Mouse (Mus musculus): ENCODE measurements at regions not wholly inside any gene's neighbourhood (a gene's known extent, or its start where the extent isn't known, plus 50 kb on each side); places are given as distances from the start of the nearest gene placed in this dataset.
"Not testable (repeated sequence)": the region's sequence is repeated elsewhere in the genome, so short reads cannot be mapped to it uniquely, and the experiment has no call there.

DNA sequence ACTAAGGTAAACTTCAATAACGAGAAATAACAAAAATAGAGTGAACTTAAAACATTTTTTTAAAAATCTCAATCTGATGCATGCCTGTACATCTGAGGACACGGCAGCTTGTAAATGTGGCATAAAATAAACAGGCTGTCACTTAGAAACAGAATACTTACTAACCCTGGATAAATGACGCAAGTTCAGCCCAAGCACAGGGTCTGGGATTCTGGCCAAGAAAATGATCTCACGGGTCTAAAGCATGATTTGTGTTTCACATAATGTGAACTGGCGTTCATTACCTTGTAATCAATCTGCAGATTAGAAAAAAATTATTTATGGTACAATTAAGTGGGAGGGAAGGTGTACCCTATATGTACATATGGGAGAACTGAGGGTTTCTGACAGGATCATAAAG, 512.1 kb upstream of the Vrk2 start:
- no peak for DNase-seq (ENCODE audit: low read depth, low spot score)

DNA sequence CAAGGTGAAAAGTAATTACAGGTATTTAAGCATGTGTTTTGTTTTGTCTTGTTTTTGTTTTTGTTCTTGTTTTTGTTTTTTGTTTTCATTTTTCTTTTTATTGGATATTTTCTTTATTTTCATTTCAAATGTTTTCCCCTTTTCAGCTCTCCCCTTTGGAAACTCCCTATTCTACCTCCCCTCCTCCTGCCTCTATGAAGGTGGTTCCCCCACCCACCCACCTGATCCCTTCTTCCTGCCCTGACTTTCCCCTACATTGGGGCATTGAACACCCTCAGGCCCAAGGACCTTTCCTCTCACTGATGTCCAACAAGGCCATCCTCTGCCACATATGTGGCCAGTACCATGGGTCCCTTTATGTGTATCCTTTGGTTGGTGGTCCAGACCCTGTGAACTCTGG, 509.1 kb upstream of the Vrk2 start:
- DNase-seq (ENCODE audit: low read depth, low spot score) = no peak

DNA sequence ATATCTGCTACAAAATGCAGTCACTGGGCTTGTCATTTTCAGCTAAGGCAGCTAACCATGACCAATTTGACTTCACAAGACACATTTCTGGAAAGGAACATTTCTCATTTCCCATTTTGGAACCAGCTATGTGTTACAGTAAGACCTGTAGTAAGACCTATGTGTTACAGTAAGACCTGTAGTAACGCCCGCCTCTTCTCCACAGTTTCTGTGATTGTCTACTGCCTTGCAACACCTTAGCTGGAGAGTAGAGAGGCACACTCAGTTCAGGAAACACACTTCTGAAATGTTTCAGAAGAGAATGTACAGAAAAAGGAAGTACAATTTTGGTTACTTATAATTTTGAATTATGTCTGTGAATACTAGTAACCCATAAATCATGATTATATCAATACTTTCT, 508.2 kb upstream of the Vrk2 start:
- DNase-seq (ENCODE audit: low read depth, low spot score) = no peak

DNA sequence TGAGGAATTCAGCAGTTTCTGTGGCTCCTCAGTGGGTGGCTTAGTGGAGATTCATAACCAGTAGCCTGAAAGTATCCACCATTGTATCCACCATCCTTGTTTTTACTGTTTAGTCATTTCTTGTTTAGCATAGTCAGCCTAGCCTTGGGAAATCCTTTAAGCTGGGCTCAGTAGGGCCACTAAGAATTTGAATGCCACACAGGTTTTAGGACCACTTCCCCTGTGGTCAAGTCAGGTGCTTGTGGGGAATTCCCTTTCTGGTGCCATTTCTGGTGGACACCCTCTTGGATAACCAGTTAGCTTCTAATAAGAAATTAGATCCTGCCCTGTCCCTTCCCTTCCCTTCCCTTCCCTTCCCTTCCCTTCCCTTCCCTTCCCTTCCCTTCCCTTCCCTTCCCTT, 502.8 kb upstream of the Vrk2 start:
- no peak for DNase-seq (ENCODE audit: low read depth, low spot score)

DNA sequence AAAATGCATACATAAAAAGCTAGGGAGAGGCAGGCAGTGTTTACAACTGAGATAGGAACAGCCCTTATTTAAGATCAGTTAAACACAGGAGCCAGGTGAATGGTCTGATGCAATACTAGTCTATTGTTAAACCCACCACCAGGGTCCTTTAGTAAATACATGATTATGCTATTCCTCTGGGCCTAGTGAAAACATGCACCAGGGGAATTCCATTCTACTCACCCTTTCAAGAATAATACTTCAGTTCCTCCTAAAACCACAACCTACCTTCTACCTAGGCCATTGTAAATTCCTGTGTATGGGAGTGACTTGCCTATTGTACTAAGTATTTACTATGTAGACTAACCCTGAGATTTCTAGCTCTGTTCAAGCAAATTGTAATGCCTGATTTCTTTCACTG, 501.7 kb upstream of the Vrk2 start:
- not testable (repeated sequence) for DNase-seq (ENCODE audit: low read depth, low spot score)

DNA sequence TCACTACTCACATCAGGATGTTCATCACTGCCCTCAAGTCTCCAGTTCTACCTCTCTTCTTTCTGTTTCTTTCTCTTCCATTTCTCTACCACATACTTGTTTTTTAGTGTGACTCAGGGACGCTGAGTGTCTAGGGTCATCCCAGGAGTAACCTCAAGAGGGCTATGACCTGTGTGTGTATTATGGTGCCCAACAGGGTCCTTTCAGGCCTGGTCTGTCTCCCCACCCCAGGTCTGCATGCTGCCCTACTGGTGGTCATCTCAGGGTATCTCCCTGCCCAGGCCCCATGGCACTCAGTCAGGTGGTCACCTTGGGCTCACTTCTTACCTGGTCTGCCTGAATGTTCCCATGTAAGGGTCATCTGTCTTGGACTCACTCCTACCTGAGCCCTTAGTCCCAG, 492.7 kb upstream of the Vrk2 start:
- no peak for DNase-seq (ENCODE audit: low read depth, low spot score)

DNA sequence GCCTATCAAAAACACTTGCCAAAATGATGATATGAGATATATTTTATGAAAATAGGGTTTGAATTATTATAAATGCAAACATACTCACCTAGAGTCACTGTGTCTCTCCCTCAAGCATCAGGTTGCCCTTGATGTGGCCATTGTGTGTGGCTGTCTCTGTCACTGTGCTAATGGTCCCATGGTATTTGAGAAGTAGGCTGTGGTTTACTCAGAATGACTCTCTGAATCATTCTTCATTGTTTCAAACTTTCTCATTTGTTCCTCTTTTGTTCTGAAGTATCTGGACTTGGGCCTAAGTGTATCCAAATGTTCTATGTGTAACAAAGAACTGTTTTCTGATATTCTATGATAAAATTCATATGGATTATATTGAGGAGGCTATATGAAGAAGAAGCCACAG, 487.4 kb upstream of the Vrk2 start:
- no peak for DNase-seq (ENCODE audit: low read depth, low spot score)

DNA sequence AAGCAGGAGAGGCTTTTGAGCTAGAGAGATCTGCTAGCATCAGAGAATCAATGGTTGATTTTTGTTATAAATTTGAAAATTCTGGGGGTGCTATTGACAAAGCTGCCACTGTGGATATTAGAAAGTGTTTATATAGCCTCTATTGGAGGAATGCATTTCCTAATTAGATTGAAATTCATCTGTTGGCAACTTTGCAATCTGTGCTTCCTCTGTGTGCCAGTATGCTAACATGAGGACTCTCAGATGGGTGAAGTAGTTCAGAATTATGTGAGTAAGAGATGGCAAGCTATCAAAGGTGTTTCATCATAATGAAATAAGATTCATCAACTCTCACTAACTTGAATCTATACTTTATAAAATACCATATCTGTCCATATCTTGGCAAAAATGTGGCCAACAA, 476.6 kb upstream of the Vrk2 start:
- DNase-seq (ENCODE audit: low read depth, low spot score) = no peak

DNA sequence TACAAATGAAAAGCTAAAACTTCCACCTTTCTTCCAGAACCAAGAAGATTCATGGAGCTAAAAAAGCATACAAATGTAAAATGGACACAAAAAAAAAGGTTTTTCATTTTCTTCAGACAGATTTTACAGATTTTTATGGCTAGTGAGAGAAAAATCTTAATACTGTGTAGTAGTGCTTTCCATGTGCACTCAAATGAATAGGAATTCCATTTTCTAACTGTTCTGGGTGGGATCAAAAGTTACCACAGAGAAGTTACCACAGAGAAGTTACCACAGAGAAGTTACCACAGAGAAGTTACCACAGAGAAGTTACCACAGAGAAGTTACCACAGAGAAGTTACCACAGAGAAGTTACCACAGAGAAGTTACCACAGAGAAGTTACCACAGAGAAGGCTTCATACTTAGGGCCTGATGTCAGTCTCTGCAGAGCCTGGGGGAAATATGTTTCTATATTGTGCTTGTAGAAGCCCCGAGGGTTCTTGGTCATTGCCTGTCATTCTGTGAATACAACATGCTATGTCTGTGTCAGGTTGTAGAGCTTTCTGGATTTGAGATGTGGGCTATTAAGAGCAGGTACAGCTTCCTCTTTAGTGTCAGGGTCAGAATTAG, 433.5 kb upstream of the Vrk2 start:
- DNase-seq (ENCODE audit: low read depth, low spot score) = no peak

DNA sequence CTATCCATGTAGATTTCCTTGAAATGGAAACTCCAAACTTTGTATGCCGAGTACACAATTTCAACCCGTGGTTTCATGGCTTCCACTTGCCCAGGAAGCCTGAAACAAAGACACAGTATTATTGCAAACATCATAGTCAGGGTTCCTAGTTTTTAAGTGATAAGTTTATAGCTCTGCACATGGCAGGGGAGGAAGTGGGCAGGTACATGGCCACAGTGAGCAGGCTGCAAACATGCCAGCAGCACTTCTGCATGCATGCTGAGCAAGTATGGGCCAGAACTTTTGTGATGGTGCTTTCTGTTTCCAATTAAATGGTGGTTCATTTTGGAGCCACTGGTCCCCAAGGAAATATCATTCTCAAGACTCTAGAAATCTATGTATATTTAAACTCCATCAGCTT, 431.7 kb upstream of the Vrk2 start:
- no peak for DNase-seq (ENCODE audit: low read depth, low spot score)

DNA sequence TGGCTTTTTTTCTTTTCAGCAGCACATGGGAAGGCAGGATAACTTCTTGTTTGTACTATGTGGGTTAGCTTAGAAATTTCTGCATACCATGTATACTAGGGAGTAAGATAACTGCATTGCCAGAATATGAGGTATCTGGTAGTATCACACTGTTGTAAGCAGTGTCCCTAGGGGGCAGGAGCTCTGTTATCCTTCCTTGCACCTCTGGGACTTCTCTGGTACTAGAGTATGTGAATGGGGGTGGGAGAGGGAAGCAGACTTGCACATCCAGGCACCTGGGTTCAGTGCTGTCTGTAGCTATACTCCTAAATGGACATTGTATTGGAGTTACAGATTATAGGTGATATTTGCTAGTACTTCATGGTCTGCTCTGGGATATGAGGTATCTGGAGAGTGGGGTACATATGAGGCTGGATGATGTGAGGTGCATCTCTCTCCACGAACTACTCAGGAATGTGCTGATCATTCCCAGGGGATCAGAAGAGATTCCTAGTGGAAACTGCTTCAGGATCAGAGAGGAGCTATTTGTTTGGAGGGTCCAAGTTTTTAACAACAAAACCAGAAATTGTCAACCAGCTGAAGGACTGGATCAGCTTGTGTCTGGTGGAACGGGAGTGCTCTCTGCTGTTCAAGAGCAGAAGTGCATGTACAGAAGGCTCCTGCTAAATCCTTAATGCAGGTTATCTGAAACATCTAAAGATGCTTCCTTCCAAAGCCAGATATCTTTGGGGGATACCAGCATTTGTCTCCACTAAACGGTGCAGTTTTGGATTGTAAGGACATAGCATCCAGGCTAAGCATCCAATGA, 402.7 kb upstream of the Vrk2 start:
- peak; percentile 3 for DNase-seq (ENCODE audit: low read depth, low spot score)

DNA sequence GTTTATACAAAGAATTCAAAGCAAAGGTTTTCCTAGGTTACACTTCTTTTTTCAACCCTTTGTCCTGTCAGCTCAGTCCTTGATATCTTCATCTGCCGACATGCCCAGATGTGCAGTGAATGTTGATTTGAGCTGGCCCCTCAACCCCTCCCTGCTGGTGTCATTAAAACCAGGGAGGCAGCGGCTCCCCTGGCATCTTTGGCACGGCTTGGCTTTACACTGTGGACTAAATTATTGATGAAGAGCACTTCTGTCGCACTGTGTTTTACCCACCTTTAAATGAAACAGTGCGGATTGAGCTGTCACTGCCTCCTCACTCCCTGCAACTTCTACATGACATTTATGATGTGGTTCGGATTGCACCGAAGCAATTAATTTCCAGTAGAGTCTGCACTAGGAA, 387.4 kb upstream of the Vrk2 start:
- DNase-seq (ENCODE audit: low read depth, low spot score) = no peak

DNA sequence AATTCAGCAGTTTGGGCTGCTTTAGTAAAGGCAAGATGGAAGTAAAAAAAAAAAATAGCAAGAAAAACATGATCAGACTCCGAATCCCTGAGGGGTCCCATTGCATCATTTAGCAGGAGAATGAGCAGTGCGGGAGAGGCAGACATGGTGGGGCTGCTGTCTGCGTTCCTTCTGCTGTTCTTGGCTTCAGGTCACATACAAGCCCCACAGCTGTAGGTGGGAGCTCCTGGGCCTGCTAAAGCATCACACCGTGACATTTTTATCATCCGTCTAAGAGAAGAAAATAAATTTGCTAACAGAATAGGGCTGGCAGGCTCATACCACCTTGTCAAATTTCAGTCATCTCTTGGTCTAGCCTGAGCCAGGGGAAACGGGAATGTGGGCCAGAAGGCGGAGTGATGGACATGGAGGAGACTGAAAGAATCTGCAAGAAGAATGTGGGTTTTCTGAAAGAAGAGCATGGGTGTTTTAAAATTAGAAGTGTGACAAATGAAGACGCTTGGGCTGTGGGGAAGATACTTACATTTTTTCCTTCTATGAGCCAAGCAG, 378.8 kb upstream of the Vrk2 start:
- DNase-seq (ENCODE audit: low read depth, low spot score) = no peak

DNA sequence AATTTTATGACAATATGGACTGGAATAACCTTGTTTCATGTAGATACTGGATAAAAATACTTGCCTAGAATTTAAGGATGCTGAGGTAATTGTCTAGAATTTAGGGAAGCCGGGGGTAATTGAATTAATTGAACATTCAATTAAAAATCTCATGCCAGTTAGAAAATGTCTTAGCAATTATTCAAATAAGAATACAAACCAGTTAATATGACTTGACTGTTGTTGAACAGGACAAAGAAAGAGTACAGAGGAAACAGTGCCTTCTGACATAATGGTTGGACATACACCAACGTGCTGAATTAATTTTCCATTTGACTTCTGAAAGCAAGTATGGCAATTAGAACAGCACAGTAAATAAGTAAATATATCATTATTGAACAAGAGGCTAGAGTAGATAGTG, 377.4 kb upstream of the Vrk2 start:
- DNase-seq (ENCODE audit: low read depth, low spot score) = no peak

DNA sequence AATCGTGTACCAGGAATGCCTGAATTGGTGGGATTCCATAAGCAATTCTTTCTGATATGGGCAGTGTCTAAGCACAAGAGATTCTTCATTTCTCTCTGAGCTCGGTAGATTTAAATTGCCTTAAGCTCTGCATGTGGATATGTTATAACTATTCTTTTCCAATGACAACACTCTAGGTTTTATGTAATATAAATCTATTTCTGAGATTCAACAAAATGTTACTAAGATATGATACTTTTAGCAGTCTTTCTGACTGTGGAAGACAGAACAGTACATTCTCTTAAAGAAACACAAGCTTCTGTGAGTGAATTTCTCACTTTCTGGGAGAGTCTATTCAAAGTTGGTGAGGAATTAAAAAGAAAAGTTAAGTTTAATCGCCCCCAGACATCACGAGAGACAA, 373.6 kb upstream of the Vrk2 start:
- no peak for DNase-seq (ENCODE audit: low read depth, low spot score)

DNA sequence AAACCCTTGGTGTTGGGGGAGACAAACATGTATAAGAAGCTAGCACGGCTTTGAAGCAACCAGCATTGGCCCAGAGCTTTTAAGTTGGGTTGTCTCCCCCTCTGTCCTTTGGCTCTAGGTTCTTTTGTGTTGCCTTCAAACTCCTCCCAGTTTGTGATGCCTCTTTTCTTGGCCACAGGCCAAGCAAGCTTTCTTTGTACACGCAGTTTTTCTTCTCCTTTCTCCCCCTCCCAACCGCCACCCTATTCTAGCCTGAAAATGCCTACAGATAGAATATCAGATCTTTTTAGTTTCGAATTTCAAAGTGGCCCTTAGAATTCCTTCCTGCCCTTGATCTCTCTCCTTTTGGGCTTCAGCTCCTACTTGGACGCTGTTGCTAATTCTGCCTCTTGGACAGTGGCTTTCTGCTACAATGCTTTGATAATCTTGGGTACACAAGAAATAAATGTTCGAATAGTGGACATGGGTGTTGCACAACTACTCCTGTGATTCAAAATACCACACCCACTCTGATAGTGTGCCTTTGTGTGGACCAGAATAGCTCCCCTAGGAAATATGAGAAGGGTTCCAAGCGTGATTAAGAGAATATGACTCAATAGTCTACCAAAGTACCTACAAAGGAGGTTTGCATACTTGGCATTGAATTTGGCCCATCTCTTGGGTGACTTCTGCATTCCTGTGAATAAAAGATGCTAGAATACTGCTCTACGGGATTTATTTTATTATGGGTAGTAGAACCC, 369.3 kb upstream of the Vrk2 start:
- DNase-seq (ENCODE audit: low read depth, low spot score) = no peak

DNA sequence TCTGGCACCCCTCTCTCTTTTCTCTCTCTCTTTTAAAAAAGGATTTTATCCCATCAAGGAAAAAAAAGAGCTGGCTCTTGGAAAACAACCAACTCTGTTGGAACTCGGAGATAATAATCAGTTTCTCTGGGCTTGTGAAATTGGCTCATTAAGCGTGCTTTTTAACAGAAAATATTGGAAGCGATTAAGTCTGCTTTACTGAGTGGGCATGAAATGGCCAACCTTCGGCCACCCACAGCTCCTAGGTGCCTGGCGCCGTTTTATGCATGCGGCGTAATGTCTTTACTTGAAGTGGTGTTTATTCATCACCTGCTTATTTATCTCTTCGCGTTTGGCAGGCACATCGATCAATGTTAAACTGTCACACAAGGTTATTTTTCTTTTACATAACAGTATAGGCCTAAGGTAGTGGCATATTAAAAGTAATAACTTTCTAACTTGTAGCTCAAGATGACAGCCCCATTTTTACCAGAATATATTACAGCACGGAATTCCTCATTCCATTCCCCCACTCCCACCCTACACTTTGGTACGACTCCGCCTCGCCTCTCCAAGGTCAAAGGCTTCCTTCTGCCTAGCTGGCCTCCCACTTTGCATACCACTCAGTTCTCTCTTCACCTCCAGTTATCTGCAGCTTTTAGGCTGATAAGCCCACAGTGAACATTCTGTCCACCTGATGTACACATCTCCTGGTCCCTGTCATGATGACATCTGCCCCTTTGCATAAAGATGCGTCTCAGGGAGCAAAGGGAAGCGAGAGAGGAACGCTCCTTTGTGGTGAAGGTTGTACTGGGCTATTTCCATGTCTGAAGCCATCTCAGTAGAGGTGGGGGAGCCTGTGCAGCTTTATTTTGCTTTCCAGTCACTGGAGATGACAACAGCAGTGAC, 368.5 kb upstream of the Vrk2 start:
- DNase-seq (ENCODE audit: low read depth, low spot score) = no peak

DNA sequence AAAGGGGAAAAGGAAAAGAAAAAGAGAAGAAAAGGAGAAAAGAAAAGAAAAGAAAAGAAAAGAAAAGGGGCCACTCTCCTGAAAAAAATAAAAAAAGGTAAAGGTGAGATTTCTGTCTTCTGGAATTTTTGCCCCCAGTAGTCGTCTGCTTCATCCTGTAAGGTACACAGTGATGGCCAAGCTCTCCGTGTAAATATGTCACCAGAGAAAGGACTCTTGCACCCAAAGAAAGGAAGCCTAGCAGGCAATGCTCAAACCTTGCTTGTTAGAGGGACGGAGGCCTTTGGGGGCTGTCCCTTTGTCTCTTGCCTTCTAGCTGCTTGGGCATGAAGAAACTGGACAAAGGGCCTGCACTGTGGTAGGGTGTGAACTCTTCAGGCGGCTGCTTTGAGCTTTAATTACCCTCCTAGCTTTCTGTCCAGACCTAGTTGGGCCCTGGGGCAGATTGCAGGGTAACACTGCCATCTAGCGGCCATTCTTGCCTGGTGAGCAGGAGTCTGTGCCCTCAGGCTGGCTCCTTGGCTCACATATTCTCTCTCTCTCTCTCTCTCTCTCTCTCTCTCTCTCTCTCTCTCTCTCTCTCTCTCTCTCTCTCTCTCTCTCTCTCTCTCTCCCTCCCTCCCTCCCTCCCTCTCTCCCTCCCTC, 367.7 kb upstream of the Vrk2 start:
- peak; percentile 48 for DNase-seq (ENCODE audit: low read depth, low spot score)

DNA sequence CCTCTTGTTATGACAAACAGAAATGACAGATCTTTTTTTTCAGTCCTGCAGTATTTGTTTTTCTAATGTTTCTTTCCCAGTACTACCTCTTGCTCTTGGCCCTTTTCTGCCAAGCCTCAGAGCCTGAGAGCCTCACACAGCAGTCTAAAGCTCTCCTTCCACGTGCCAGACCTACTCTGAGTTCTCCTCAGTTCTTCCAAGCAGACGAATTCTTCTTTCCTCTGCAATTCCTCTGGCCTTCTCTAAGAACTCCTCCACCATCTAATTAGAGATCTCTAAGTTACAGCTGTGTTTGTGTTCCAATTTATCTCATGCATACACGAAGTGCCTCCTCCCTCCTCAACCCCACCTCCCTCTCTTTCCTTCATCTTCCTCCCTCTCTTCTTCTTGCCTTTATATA, 362.4 kb upstream of the Vrk2 start:
- DNase-seq (ENCODE audit: low read depth, low spot score) = no peak

DNA sequence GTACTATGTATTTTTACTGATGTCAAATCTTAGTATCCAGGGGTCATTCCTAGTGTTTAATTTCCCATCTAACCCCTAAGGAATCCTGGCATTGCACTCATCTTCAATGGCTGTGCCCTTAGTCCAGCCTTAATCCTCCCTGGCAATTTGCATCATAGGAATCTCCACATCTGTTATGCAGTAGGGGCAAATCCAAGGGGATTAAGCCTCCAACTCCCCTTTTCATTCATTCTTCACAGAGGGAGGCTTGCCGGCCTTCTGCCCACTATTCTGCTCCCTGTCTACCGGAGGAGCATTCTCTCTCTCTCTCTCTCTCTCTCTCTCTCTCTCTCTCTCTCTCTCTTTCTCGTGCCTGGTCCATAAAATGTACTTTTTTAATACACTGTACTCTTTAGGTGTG, 338.0 kb upstream of the Vrk2 start:
- DNase-seq (ENCODE audit: low read depth, low spot score) = no peak

DNA sequence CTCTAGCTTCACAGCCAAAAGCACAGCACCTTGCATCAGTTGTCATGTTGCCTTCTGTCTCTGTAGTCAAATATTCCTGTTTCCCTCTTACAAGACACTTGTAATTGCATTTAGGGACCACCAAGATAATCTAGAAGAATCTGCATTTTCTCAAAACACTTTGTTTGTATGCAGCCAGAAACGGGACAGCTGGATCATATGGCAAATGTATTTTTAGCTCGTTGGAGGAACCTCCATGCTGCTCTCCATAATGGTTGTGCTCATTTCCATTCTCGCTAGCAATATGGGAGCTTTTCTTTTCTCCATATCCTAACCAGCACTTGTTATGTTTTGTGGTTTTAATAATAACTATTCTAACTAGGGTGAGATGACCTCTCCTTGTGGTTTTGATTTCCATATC, 313.3 kb upstream of the Vrk2 start:
- no peak for DNase-seq (ENCODE audit: low read depth, low spot score)
